Mouse (Mus musculus) embryonic stem cell, embryonic (primary cell): ENCODE data around the gene Malsu1.

Experiments
- CTCF ChIA-PET, 4 experiments: fragments of 300-600 bp in 2 of 4; fragments of 350-600 bp in 2 of 4; sonication (Branson Sonifier 250); formaldehyde crosslinking; loops; one replicate each; lab custom pipeline; 2022; ENCODE audit warnings: inconsistent platforms in 2 of 4; lab: Charles Lee
- POLR2A ChIA-PET, 4 experiments: fragments of 300-600 bp in 2 of 4; fragments of 350-600 bp in 2 of 4; sonication (Branson Sonifier 250); formaldehyde crosslinking; loops; one replicate each; lab custom pipeline; 2022; ENCODE audit warnings: antibody characterized with exemption in 4 of 4, inconsistent platforms in 1 of 4; lab: Charles Lee

Gene Malsu1

DNA sequence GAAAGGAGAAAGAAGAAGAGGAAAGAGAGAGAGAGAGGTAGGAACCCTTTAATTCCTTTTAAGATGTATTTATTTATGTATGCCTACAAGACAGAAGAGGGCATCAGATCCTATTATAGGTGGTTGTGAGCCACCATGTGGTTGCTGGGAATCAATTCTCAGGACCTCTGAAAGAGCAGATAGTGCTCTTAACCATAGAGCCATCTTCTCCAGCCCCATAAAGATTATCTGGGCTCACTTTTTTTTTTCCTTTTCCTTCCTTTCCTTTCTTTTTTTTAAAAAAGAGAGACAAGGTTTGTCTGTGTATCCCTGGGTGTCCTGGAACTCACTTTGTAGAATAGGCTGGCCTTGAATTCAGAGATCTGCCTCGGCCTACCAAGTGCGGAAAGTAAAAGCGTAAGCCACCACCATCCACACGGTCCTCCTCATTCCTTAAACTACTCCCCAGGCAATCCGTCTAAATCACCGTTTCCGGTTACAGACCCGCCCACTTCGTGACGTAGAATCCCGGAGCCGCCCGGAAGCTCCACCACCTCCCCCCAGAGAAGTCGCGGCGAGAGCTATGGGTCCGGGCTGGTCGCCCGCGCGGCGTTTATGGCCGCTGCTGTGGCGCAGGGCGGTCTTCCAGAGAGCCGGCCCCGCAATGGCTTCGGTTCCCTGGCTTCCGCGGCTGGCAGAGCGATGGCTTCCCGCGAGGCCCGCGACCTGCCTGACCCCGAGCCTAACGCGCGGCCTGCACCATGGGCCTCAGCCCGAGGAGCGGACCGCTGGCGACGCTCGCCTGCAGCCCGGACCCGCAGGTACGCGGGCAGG, at the start of gene Malsu1:
Malsu1 (plus strand) TSS at position 492 of the 813 bp plus-strand sequence.
- CTCF ChIA-PET, result interaction anchor here in 3 of 4 experiments (0.7 to 1.3 kb wide), 6 partner anchors 18 to 213 kb away, joined by 3 to 7 read pairs (median 4); no protein-coding TSS in a partner anchor
- POLR2A ChIA-PET, result interaction anchor here (0.6 to 4.1 kb wide), 92 partner anchors 8 to 518 kb away, joined by 3 to 87 read pairs (median 4); partner anchors contain the start of genes Fam221a (in 2 of the 4), Tra2a (in 2 of the 4) and Gimap9 (in 1 of the 4)

DNA sequence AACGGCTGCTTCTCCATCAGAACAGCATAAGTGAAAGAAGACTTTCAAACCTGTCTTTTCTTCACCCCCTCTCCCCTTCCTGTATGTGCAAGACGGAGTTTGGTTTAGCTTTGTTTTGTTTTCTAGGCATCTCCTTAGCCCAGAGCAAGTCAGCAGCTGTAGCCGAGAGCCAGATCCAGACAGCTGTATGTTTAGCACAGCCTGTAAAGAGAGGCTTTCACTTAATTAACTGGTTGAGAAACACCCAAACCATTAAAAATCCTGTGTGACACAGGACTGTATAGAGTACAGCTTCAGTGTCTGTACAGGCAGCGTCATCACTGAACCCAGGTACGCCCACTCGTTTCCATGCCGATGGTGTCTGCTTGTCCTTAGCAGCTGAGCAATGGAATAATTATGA, 48.3 kb upstream of the Malsu1 start:
- ChIA-PET CTCF (interaction anchor here in 3 of 4 experiments (0.6 to 1.0 kb wide), 5 partner anchors 15 to 227 kb away, joined by 3 to 7 read pairs (median 3); no protein-coding TSS in a partner anchor), POLR2A (interaction anchor here in 2 of 4 experiments (0.6 to 8.6 kb wide), 11 partner anchors 10 to 385 kb away, joined by 3 to 122 read pairs (median 4); partner anchors contain the start of gene Gpnmb (in 2 of the 2))

DNA sequence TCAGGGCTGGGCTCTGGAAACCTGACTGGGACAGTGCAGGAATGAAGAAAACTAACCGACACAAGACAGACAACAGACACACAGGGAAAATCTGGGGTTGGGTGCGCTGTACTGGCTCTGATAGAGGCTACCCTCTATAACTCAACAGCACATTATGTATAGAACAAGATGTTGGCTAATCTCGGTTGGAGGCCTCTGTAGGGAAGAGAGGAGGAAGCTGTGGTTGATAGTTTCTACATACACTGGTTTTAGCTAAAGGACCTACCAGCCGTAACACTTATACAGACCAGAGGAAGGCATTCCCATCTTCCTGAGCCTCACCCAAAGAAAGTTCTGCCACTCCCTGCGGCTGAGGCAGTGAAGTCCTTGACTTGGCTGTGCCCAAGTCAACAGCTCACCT, 47.1 kb upstream of the Malsu1 start:
- ChIA-PET POLR2A (interaction anchor here in 2 of 4 experiments (0.9 to 8.6 kb wide), 5 partner anchors 8 to 191 kb away, joined by 3 to 122 read pairs (median 6); partner anchors contain the start of gene Gpnmb (in 2 of the 2)), CTCF (interaction anchor here in 2 of 4 experiments (0.7 to 0.8 kb wide), 3 partner anchors 157 to 1082 kb away, joined by 3 to 7 read pairs (median 3); no protein-coding TSS in a partner anchor)

DNA sequence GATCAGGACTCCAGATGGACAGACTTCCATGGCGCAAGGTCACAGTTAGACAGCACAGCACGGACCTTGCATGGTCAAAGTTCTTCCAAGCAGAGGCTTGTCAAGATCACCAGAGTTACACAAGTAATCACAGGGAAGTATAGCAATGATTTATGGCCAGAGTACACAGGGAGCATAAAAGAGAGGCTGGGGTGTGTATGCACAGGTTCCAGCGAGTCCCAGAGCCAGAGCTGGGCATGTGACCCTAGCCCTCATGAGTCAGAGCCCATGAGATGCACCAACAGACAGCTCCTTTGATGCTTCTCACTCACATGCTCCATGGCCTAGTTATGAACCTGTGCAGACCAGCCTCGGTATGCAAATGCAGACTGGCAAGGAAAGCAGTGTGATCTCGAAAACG, 45.6 kb upstream of the Malsu1 start:
- POLR2A ChIA-PET, result interaction anchor here in 3 of 4 experiments (0.9 to 3.1 kb wide), 17 partner anchors 8 to 340 kb away, joined by 3 to 13 read pairs (median 4); partner anchors contain the start of genes Gpnmb (in 2 of the 3), Fam221a (in 1 of the 3), Igf2bp3 (in 1 of the 3) and Tra2a (in 1 of the 3)
- CTCF ChIA-PET, result interaction anchor here in 3 of 4 experiments (0.5 to 1.0 kb wide), 3 partner anchors 20 to 202 kb away, joined by 3 to 4 read pairs (median 3); no protein-coding TSS in a partner anchor

DNA sequence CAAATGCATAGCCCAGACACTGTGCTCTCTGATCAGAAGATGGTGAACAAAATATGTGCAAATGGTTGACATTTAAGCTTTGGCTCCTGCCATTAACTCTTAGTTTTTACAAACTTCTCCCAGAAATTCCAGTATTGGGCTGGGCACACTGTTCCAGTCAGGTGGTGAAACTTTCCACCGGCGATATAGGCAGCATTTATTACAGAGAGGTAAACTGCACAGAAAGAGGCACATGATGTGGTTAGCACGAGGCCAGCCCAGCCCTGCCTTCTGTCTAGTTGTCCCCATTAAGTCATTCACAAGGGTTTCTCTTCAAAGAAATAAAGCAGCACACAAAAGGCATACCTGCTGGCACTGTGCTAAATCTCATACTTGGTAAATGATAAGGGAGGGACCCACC, 44.9 kb upstream of the Malsu1 start:
- CTCF ChIA-PET, result interaction anchor here in 2 of 4 experiments (0.7 to 0.9 kb wide), 2 partner anchors 167 to 201 kb away, joined by 3 read pairs; no protein-coding TSS in a partner anchor
- POLR2A ChIA-PET, result interaction anchor here in 2 of 4 experiments (0.5 to 3.1 kb wide), 21 partner anchors 8 to 339 kb away, joined by 3 to 13 read pairs (median 4); partner anchors contain the start of genes Gpnmb (in 2 of the 2), Fam221a (in 1 of the 2) and Tra2a (in 1 of the 2)

DNA sequence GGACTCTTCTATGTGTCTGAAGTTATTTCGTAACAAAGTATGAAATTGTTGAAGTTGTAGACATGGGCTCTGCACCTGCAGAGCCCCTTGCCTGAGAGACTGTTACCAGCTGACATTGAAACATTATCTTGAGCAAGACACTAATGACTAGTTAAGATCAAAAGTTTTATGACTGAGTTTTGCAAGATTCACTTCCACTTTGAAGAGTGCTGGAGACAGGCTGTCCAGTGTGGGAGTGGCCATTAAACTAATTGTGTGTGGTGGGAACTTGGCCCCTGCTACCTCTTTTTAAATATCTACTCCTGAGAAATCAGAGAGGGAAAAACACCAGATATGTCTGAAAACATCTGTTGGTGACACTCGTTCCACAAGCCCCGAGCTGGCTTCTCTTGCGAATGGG, 42.4 kb upstream of the Malsu1 start:
- ChIA-PET POLR2A (interaction anchor here in 2 of 4 experiments (0.9 to 8.4 kb wide), 4 partner anchors 9 to 233 kb away, joined by 3 to 122 read pairs (median 4); partner anchors contain the start of gene Tra2a (in 1 of the 2)), CTCF (no interaction called here)

DNA sequence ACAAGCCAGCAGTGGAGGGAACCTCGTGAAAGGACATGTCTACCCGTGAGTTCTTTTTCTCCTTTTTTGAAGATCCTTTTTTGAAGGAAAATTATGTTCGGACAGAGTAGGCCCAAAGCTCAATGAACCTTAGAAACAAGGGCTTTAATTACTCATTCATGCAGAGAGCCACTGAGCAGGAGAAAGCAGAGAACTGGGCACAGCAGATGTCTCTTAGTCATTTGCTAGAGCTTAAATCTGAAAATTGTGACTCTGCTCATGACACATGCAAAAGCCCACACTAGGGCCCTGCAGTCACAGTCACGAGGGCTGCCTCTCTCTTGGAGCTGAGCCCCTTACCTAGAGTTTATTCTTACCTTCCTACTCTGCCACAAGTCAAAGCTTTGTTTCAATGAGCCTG, 40.8 kb upstream of the Malsu1 start:
- ChIA-PET CTCF (interaction anchor here in 2 of 4 experiments (0.5 to 1.5 kb wide), 3 partner anchors 25 to 411 kb away, joined by 3 read pairs; no protein-coding TSS in a partner anchor), POLR2A (interaction anchor here in 2 of 4 experiments (0.6 to 8.4 kb wide), 6 partner anchors 10 to 335 kb away, joined by 3 to 122 read pairs (median 6); partner anchors contain the start of genes Fam221a (in 1 of the 2) and Tra2a (in 1 of the 2))

DNA sequence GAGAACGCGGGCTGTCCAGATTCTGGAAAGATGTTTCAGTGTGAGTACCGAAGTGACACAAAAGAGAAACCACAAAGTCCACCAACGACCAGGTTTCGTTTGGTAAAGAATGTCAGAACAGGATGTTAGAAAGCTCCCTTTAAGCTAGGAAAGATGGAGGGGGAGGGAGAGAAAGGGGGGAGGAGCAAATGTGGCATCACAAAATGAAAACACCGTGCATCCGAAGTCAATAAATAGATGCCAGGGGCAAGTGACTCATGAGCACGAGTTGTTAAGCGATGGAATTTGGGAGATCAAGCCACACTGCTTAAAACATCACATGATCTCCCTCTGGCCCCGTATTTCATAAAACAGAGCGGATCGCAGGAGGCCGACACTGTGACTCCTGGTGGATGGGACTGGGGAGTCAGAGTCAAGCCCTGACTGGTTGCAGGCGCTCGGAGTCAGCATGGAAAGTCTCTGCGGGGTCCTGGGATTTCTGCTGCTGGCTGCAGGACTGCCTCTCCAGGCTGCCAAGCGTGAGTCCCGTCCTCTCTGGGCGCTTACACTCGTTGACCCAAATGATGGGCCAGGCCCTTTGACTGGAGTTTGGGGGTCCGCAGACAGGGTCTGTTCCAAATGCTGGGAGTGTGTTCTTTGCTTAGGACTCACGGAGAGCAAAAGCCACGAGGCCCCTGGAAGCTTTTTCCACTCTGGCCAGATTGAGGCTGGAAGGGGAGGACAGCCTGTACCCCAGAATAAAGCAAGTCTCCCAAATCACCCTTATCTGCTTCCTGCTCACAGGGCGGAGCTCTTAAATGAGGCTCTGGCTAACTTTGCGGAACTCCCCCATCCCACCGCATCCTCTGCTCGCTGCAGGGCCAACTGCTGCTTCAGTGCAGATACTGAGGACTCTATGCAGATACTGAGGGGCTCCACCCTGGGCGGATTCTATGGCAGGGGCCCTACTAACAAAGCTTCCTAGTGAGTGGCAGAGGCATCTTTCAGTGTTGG, 37.0 kb upstream of the Malsu1 start, which contains the start of gene Gpnmb:
Gpnmb (plus strand) TSS at position 272 of the 993 bp plus-strand sequence.
- CTCF ChIA-PET, result interaction anchor here in 3 of 4 experiments (0.5 to 1.6 kb wide), 8 partner anchors 13 to 340 kb away, joined by 3 to 10 read pairs (median 4); no protein-coding TSS in a partner anchor
- POLR2A ChIA-PET, result interaction anchor here in 3 of 4 experiments (0.5 to 8.4 kb wide), 19 partner anchors 8 to 1434 kb away, joined by 3 to 122 read pairs (median 4); partner anchors contain the start of genes Malsu1 (in 1 of the 3) and Tra2a (in 1 of the 3)

DNA sequence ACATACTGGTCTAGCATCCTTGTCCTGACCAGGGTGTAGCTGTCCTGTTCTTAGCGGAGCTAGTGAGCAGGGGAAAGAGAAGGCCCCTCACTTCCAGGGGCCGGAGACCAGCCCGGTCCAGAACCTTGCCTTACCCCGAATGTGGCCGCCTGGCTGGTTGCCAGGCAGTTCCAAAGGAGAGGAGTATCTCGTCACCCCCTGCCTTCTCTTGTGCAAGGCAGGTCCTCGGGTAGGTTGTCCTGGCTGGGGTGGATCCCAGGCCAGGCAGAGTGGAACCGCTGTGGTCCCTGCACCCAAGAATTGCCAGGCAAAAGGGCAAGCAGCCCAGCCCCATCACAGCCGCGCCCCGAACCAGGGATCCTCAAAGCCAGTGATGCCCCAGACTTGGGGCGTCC, 36.3 kb upstream of the Malsu1 start:
- ChIA-PET POLR2A (interaction anchor here in 3 of 4 experiments (0.5 to 8.4 kb wide), 11 partner anchors 9 to 227 kb away, joined by 3 to 122 read pairs (median 4); partner anchors contain the start of genes Malsu1 (in 1 of the 3) and Tra2a (in 1 of the 3)), CTCF (interaction anchor here in 2 of 4 experiments (0.6 to 1.6 kb wide), 5 partner anchors 14 to 150 kb away, joined by 3 to 10 read pairs (median 4); no protein-coding TSS in a partner anchor)

DNA sequence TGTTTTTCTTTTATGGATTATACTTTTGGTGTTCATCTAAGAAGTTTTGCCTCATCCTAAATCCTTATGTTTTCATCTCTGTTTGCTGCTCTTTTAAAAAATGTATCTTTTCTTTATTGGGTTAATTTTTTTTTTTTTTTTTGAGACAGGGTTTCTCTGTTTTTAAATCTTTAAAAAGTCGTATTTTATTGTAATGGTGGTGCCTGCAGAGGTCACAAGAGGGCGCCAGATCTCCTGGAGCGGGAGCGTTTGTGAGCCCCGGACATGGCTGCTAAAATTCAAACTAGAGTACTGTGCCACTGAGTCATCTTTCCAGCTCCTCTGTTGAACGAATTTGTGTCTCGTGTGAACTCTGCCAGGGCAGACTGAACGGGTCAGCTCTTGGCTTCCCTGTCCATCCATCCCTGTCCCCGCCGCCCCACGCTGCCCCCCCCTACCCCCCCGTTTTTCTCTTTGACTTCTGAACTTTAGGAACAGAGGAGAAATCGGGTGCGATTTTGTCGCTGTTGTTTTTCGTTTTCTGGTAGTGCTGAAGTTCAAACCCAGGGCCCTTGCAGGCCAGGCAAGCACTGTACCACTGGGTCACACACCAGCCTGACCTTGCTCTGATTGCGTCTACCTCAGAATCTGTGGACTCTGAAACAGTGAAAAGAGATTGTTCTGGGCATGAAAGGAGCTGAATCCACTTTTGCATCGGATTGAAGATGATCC, 34.0 kb upstream of the Malsu1 start:
- POLR2A ChIA-PET, result interaction anchor here in 1 of 4 experiments (0.6 to 1.3 kb wide), 4 partner anchors 16 to 328 kb away, joined by 3 read pairs; partner anchors contain the start of genes Fam221a and Malsu1
- CTCF ChIA-PET, result interaction anchor here in 3 of 4 experiments (0.6 to 1.6 kb wide), 14 partner anchors 9 to 394 kb away, joined by 3 to 5 read pairs (median 4); partner anchors contain the start of gene Malsu1 (in 1 of the 3)

DNA sequence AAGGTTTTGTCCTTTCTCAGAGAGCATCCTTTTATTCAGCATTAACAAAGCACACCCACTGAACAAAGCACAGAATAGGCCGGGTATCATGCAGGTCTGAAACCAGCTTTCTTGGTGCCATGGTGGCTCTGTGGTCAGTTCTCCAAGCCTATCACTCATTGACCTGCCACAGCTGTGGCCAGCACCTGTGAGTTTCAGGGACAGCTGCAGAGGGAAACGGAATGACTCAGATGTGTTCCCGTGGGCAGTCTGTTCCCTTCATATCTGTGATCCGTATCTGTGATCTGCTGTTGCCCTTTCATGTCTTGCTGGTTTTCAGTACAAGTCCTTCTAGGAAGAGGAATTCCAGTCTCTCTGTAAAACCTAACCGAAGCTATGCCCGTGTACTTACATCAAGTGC, 27.1 kb upstream of the Malsu1 start:
- ChIA-PET POLR2A (interaction anchor here in 2 of 4 experiments (0.6 to 2.4 kb wide), 3 partner anchors 11 to 86 kb away, joined by 3 to 7 read pairs (median 3); no protein-coding TSS in a partner anchor), CTCF (interaction anchor here in 2 of 4 experiments (0.7 to 0.9 kb wide), 2 partner anchors 11 to 229 kb away, joined by 3 read pairs; no protein-coding TSS in a partner anchor)

DNA sequence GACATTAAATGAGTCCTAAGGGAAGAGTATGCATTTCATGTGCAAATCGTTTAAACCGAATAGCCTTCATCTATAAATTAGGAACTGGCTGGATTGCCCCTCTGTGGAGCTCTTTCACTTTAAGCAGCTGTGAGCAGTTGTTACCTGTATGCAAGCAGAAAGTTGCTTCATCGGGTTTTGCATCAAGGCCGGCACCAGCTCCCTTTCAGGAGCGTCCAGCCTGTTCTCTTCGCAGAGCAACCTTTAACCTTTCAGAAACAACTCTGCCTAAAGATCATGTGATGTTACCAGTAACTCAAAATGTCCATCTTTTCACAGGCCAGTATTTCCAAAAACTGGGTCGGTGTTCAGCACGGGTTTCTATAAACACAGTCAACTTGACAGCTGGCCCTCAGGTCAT, 26.6 kb upstream of the Malsu1 start:
- ChIA-PET CTCF (interaction anchor here in 3 of 4 experiments (0.6 to 0.9 kb wide), 3 partner anchors 11 to 229 kb away, joined by 3 read pairs; no protein-coding TSS in a partner anchor), POLR2A (interaction anchor here in 2 of 4 experiments (0.6 to 2.4 kb wide), 3 partner anchors 11 to 86 kb away, joined by 3 to 7 read pairs (median 3); no protein-coding TSS in a partner anchor)

DNA sequence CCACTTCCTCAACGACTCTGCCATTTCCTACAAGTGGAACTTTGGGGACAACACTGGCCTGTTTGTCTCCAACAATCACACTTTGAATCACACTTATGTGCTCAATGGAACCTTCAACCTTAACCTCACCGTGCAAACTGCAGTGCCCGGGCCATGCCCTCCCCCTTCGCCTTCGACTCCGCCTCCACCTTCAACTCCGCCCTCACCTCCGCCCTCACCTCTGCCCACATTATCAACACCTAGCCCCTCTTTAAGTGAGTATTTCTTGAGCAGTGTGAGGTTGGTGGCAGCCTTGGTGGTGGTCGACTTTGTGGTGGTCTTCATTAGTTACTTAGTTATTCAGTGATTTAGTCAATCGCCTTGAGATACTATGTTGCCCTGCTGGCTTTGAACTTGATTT, 25.7 kb upstream of the Malsu1 start:
- ChIA-PET POLR2A (interaction anchor here in 2 of 4 experiments (0.7 to 2.4 kb wide), 6 partner anchors 10 to 216 kb away, joined by 3 to 7 read pairs (median 4); partner anchors contain the start of genes Gpnmb (in 1 of the 2), Malsu1 (in 1 of the 2) and Tra2a (in 1 of the 2)), CTCF (interaction anchor here in 2 of 4 experiments (0.7 to 1.1 kb wide), 2 partner anchors 8 to 10 kb away, joined by 3 to 4 read pairs; no protein-coding TSS in a partner anchor)

DNA sequence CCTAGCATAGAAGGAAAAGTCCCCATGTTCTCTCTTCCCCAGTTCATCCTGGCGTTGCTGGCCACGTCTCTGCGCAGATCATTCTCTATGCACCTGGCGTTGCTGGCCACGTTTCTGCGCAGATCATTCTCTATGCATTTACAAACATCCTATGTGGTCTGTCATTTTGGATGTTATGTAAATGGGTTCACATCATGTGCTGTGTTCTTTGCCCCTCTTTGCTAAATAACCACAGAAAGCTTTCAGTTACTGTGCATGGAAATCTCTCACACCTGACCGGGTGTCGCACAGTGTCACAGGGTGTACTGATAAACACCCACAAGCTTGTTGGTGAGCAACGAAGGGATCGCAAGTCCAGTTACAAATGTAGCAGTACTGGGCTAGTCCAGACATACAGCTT, 25.2 kb upstream of the Malsu1 start:
- CTCF ChIA-PET, result interaction anchor here in 2 of 4 experiments (0.7 to 2.4 kb wide), 3 partner anchors 9 kb away, joined by 3 to 5 read pairs (median 4); no protein-coding TSS in a partner anchor
- POLR2A ChIA-PET, result interaction anchor here in 3 of 4 experiments (0.7 to 2.4 kb wide), 9 partner anchors 9 to 216 kb away, joined by 3 to 7 read pairs (median 4); partner anchors contain the start of genes Gpnmb (in 1 of the 3), Malsu1 (in 1 of the 3) and Tra2a (in 1 of the 3)
